ENCODE assay signal across 9 mouse cellular contexts in genomic region chr16:10399160-10399559, GRCm38 (mm10). TPM values are rescaled to one million over a fixed set of nuclear protein-coding genes. Genes with fewer than 3 reads are reported as not detected.
DNase-seq lines count a peak whose midpoint lies in the region; ATAC-seq and TF ChIP-seq lines count a peak whose summit lies in the region.
"Had no signal": no experiment of that assay in that cellular context is flagged by ENCODE, and none has a peak within 500 bp of the region (broad histone marks: within the 10 kb centered on the region; RNA-seq: fewer than 3 reads in every experiment).

No protein-coding gene starts in this region.

- peak; percentile 78 for DNase-seq in gastrocnemius, adult 18-20 months (ENCODE audit: low spot score)
- no peak for DNase-seq in gastrocnemius, postnatal 25 days
- DNase-seq in brain, embryonic 14.5 days (ENCODE audit: low read depth): peak; percentile 86
- peak; percentile 82 to 92 for DNase-seq in heart, postnatal 36 days
- peak; percentile 84 to 85 for DNase-seq in layer of hippocampus, postnatal 36 days
- peak; percentile 83 for DNase-seq in mesoderm, embryonic 11.5 days (ENCODE audit: low read depth, low spot score)
- peak; percentile 45 to 74 for DNase-seq in spleen, adult 2 months (ENCODE audit: low read depth in 1 of 2, low spot score in 2 of 2)

- peak; percentile 89 for TF ChIP-seq CTCF in brain, embryonic 14.5 days (IDR thresholded peaks at IDR 0.05; ENCODE audit: borderline replicate concordance, extremely low read depth, insufficient read depth, insufficient read length)
- peak; percentile 86; the same call in 1 of the 2 replicates for TF ChIP-seq CTCF in spleen, adult 2 months (IDR thresholded peaks at IDR 0.05; ENCODE audit: extremely low read depth, insufficient read depth, insufficient read length, insufficient replicate concordance)

- ATAC-seq in erythroid progenitor cell, adult 5-6 weeks (replicated peaks; ENCODE audit: low FRiP score, poor library complexity, severe bottlenecking): peak; percentile 79

- no peak overlapping the region for H3K27ac ChIP-seq in spleen, adult 2 months (ENCODE audit: insufficient read depth, low read length)

- H3K27me3 ChIP-seq in spleen, adult 2 months (ENCODE audit: control insufficient read depth, insufficient read depth, low read length): no peaks in the 10 kb centered on the region

- H3K4me1 ChIP-seq in spleen, adult 2 months (ENCODE audit: control insufficient read depth, insufficient read depth, insufficient read length): no peaks in the 10 kb centered on the region

- H3K36me3 ChIP-seq in spleen, adult 2 months (ENCODE audit: control insufficient read depth, insufficient read depth, low read length): no peaks in the 10 kb centered on the region

- intact Hi-C loops in heart, postnatal 36 days (cut with DNase I): loop anchor here (5.0 kb wide), 2 partner anchors 123 to 312 kb away; no protein-coding TSS in a partner anchor

- WGBS in spleen, adult 2 months: 36% methylated on average over 7 of the region's 7 CpGs

- H3K4me3 ChIP-seq in spleen, adult 2 months (ENCODE audit: extremely low read depth, insufficient read depth, insufficient read length): no peak overlapping the region
- H3K4me3 ChIP-seq: myocyte had no signal

- no peak for TF ChIP-seq POLR2A in brain, embryonic 14.5 days (IDR thresholded peaks at IDR 0.05; ENCODE audit: borderline replicate concordance, extremely low read depth, insufficient read depth, insufficient read length, poor library complexity, severe bottlenecking)
- TF ChIP-seq POLR2A in spleen, adult 2 months (IDR thresholded peaks at IDR 0.05; ENCODE audit: low read depth, low read length): no peak

RNA-seq across cellular contexts. Expression of gene Tekt5, which starts 3.9 kb away (rescaled TPM):
- total RNA-seq in gastrocnemius, adult 18-20 months (2021): not detected
- not detected for total RNA-seq in gastrocnemius, postnatal 25 days (2021)
- 3.8 and 6.5 TPM in 2 replicates for polyA plus RNA-seq in brain, embryonic 14.5 days (2012; rRNA removed)
- total RNA-seq in erythroid progenitor cell, adult 5-6 weeks (2015; ENCODE audit: low replicate concordance): 0.84 TPM in 1 of 2 replicates, not detected in the other
- not detected in 2 replicates for total RNA-seq in erythroid progenitor cell, adult 5-6 weeks (2017; ENCODE audit: low replicate concordance)
- not detected for total RNA-seq in heart, postnatal 36 days (2021)
- total RNA-seq in layer of hippocampus, postnatal 36 days (2021): 1 to 10 TPM; 5.2 to 5.5 TPM
- 0.08 and 0.14 TPM in 2 replicates for polyA plus RNA-seq in spleen, adult 2 months (2012; rRNA removed)

RNA-seq across cellular contexts. Expression of gene Nubp1, which starts 12.6 kb away (rescaled TPM):
- total RNA-seq in gastrocnemius, adult 18-20 months (2021): 1 to 10 TPM; 5.6 to 5.7 TPM
- 1 to 10 TPM; 6.3 to 6.6 TPM for total RNA-seq in gastrocnemius, postnatal 25 days (2021)
- polyA plus RNA-seq in brain, embryonic 14.5 days (2012; rRNA removed): 43.1 and 50.7 TPM in 2 replicates
- total RNA-seq in erythroid progenitor cell, adult 5-6 weeks (2015; ENCODE audit: low replicate concordance): 12.6 and 21.4 TPM in 2 replicates
- total RNA-seq in erythroid progenitor cell, adult 5-6 weeks (2017; ENCODE audit: low replicate concordance): 11.4 and 20.5 TPM in 2 replicates
- 1 to 10 TPM; 8.9 to 9.0 TPM for total RNA-seq in heart, postnatal 36 days (2021)
- 10 to 100 TPM; 16.4 to 18.1 TPM for total RNA-seq in layer of hippocampus, postnatal 36 days (2021)
- 38.6 and 40.3 TPM in 2 replicates for polyA plus RNA-seq in spleen, adult 2 months (2012; rRNA removed)

RNA-seq across cellular contexts. Expression of gene Tvp23a, which starts 48.0 kb away (rescaled TPM):
- total RNA-seq in gastrocnemius, adult 18-20 months (2021): under 1 TPM; 0.16 to 0.21 TPM
- under 1 TPM; 0.36 to 0.40 TPM for total RNA-seq in gastrocnemius, postnatal 25 days (2021)
- polyA plus RNA-seq in brain, embryonic 14.5 days (2012; rRNA removed): 49.6 and 55.0 TPM in 2 replicates
- total RNA-seq in erythroid progenitor cell, adult 5-6 weeks (2015; ENCODE audit: low replicate concordance): not detected in 2 replicates
- not detected in 2 replicates for total RNA-seq in erythroid progenitor cell, adult 5-6 weeks (2017; ENCODE audit: low replicate concordance)
- under 1 TPM; 0.19 to 0.43 TPM for total RNA-seq in heart, postnatal 36 days (2021)
- 10 to 100 TPM; 23.4 to 26.2 TPM for total RNA-seq in layer of hippocampus, postnatal 36 days (2021)
- polyA plus RNA-seq in spleen, adult 2 months (2012; rRNA removed): 0.29 and 0.32 TPM in 2 replicates

Comparison
In these comparisons a context has a peak if more than half of its experiments do, and no peak if none do; other contexts are left out.
1. RNA of gene Tvp23a, which starts 48.0 kb away (total RNA-seq): 23.4 to 26.2 TPM in layer of hippocampus, postnatal 36 days; 0.19 to 0.43 TPM in heart, postnatal 36 days, 0.36 to 0.40 TPM in gastrocnemius, postnatal 25 days, 0.16 to 0.21 TPM in gastrocnemius, adult 18-20 months and not detected in erythroid progenitor cell, adult 5-6 weeks; every median in the first group is over 10 times any median in the second.